Mouse (Mus musculus) forebrain, embryonic 11.5 days (tissue): Measurements from ENCODE around the gene Etnk2. TPM values are rescaled to one million over a fixed set of nuclear protein-coding genes. Genes with fewer than 3 reads are reported as not detected.

ENCODE experiments used
- ATAC-seq: fragments of 200-750 bp; cut with Nextera tagmentation; replicated peaks from 2 replicates; pipeline ENCODE4 v1.8.0; 2017; ENCODE audit warnings: moderate TSS enrichment; ENCODE audit not compliant: low FRiP score
- DNase-seq: peaks from one replicate; pipeline ENCODE4 v3.0.0-alpha.2; 2017; ENCODE audit warnings: low spot score
- H3K27ac ChIP-seq: fragments of 300-500 bp; sonication (generic); 2 replicates; pipeline ENCODE4 v1.5.1; 2014; ENCODE audit warnings: low read depth, low read length
- H3K27me3 ChIP-seq: fragments of 300-500 bp; sonication (generic); 2 replicates; pipeline ENCODE4 v1.6.1; 2014; ENCODE audit warnings: mild to moderate bottlenecking, low read length, mixed read lengths; ENCODE audit not compliant: control insufficient read depth, insufficient read depth
- H3K36me3 ChIP-seq: fragments of 300-500 bp; sonication (generic); 2 replicates; pipeline ENCODE4 v1.6.1; 2014; ENCODE audit warnings: mild to moderate bottlenecking, low read length, moderate library complexity, mixed read lengths; ENCODE audit not compliant: control insufficient read depth, insufficient read depth
- H3K4me1 ChIP-seq: fragments of 300-500 bp; sonication (generic); replicated peaks from 2 replicates; pipeline ENCODE4 v1.6.1; 2014; ENCODE audit warnings: low read length, mixed read lengths; ENCODE audit not compliant: control insufficient read depth, insufficient read depth
- H3K4me2 ChIP-seq: fragments of 300-500 bp; sonication (generic); 2 replicates; pipeline ENCODE4 v1.6.1; 2014; ENCODE audit warnings: low read depth, mild to moderate bottlenecking, low read length, moderate library complexity, mixed read lengths; ENCODE audit not compliant: severe bottlenecking
- H3K4me3 ChIP-seq: fragments of 300-500 bp; sonication (generic); 2 replicates; pipeline ENCODE4 v1.5.1; 2014; ENCODE audit warnings: low read depth, low read length
- H3K9ac ChIP-seq: fragments of 300-500 bp; sonication (generic); 2 replicates; pipeline ENCODE4 v1.6.1; 2014; ENCODE audit warnings: low read length
- H3K9me3 ChIP-seq: fragments of 300-500 bp; sonication (generic); 2 replicates; pipeline ENCODE4 v1.6.1; 2016; ENCODE audit warnings: low read length, mixed read lengths; ENCODE audit not compliant: control insufficient read depth
- whole genome bisulfite sequencing: fragments of 180-500 bp; shearing (Covaris S2); extraction: QIAGEN DNeasy Blood & Tissue Kit; methylation state at CpG from one replicate; pipeline ENCODE4 v1.1.7; 2014; 5-methylcytosine and 5-hydroxymethylcytosine counted together
- polyA plus RNA-seq: library from polyadenylated mRNA; unstranded; fragments of >200 nt; fragmentation: Nextera tagmentation; extraction: Ambion mirVana; gene quantifications from 2 replicates; pipeline ENCODE4 v1.2.1, GENCODE M21; 2014

Gene Etnk2
- polyA plus RNA-seq, 1 experiment from 2014 or later, result 1.8 TPM

DNA sequence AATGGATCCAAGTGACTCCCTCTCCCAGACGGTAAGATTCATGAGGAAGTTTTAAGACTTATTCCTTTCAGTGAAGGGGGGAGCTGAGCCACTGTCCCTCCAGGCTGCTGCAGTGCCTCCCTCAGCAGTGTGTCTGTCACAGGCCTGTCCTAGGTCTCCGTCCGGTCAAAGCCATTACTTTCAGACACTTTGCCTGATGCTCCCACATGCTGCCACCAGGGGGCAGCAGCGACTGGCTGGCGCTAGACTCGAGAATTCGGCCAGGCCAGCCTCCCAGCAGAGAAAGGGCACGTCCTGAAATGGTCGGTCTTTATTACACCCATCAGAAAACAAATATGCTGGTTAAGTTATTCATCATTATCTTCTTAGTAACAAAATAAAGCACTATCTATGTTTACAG is 18.6 kb downstream of the Etnk2 start:
- DNase-seq, result peak; percentile 90
- H3K4me2 ChIP-seq, result no peak overlapping the region
- H3K27ac ChIP-seq, result no peak overlapping the region
- H3K4me3 ChIP-seq, result no peak overlapping the region
- H3K4me1 ChIP-seq, result 0 out of 2 replicates have a peak, but pooled peaks cover 8% of the 10 kb centered on the region
- WGBS, result 9% methylated on average over 9 of the region's 9 CpGs
- H3K9me3 ChIP-seq, result no peaks in the 10 kb centered on the region
- ATAC-seq, result peak; percentile 31; the same call in 1 of the 2 replicates
- H3K9ac ChIP-seq, result no peak overlapping the region
- no peaks in the 10 kb centered on the region for H3K27me3 ChIP-seq
- no peaks in the 10 kb centered on the region for H3K36me3 ChIP-seq

DNA sequence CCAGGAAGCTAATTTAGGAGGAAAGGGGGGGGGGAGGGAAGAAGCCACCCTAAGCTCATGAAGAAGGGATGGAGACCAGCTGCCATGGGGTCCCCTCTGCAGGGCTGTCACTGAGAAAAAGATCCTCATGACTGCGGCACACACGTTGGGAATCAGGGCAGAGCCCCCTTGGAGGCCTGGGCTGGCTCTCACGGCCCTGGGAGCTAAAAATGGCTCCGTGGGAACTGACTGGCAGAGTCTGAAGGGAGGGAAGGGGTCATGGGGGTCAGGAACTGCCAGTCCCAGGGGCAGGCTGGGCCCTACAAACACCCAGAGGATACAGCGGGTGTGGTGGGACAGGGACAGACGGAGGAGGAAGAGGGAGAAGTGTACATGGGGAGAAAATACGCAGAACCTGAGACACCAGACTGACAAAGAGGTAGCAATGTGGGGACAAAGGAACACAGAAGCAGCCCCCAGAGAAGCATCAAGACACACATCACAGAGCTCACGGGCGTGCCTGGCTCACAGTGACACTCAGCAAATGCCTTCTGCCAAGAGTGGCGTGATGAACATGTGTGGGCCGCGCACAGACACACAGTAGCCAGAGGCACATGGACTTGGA is 19.3 kb downstream of the Etnk2 start:
- H3K36me3 ChIP-seq, result no peaks in the 10 kb centered on the region
- H3K4me2 ChIP-seq, result no peak overlapping the region
- DNase-seq, result no peak
- no peaks in the 10 kb centered on the region for H3K9me3 ChIP-seq
- ATAC-seq, result no peak
- 0 out of 2 replicates have a peak, but pooled peaks cover 8% of the 10 kb centered on the region for H3K4me1 ChIP-seq
- H3K9ac ChIP-seq, result no peak overlapping the region
- WGBS, result 66% methylated on average over 12 of the region's 12 CpGs
- H3K27ac ChIP-seq, result no peak overlapping the region
- no peak overlapping the region for H3K4me3 ChIP-seq
- H3K27me3 ChIP-seq, result no peaks in the 10 kb centered on the region

DNA sequence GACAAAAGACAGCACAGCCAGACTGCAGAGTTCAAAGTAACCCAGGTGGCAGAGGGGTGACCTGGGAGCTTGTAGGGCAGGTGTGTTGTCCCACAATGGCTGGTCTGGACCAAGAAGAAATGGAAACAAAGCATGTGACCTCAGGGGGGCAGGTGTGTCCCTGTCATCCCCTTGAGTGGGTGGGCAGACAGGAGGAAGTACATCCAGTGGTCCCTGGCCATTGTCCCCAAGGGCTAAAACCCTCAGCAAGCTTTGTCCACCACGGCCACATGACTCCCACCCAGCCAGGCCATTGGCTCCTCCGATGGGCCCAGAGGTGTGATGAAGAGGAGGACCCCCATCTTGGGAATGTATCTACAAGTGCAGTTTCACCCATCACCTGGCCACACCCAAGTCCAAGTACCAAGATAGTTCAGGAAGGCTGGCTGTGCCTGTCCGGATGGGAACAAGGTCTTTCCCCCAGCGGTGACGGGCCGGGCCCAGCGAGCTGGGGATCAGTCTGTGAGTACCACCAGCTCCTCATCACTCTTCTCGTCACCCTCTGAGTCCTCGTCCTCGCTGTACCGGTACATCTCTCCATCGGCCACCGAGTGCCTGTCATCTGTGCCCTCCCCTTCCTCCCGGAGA is 19.9 kb downstream of the Etnk2 start:
- ATAC-seq (no peak), DNase-seq (no peak)
- 93% methylated on average over 14 of the region's 14 CpGs for WGBS
- H3K9me3 ChIP-seq, result no peaks in the 10 kb centered on the region
- no peaks in the 10 kb centered on the region for H3K36me3 ChIP-seq
- no peak overlapping the region for H3K4me3 ChIP-seq
- H3K4me1 ChIP-seq, result 0 out of 2 replicates have a peak, but pooled peaks cover 8% of the 10 kb centered on the region
- no peak overlapping the region for H3K9ac ChIP-seq
- H3K27ac ChIP-seq, result no peak overlapping the region
- H3K4me2 ChIP-seq, result no peak overlapping the region
- H3K27me3 ChIP-seq, result no peaks in the 10 kb centered on the region; the same call in 1 of the 2 replicates

DNA sequence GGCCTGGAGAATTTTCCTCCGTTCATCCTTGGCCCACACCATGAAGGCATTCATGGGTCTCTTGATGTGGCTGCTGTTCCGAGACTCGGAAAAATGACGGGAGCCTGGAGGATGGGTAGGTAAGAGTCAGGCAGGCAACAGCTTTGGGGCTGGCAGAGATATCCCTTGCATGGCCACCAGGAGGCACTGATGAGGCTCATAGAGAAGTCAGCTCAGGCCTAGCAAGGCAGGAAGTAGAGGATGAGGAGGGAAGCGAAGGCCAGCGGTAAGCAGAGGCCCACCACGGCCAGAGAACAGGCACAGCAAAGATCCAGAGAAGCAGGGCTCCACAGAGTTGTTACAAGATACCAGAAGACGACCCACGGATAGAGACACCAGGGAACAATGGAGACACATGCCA is 22.1 kb downstream of the Etnk2 start:
- Histone ChIP-seq H3K9ac (peak overlapping the region; percentile 39; the same call in 1 of the 2 replicates), H3K9me3 (no peaks in the 10 kb centered on the region), H3K4me1 (0 out of 2 replicates have a peak, but pooled peaks cover 8% of the 10 kb centered on the region), H3K27ac (no peak overlapping the region), H3K27me3 (no peaks in the 10 kb centered on the region; the same call in 1 of the 2 replicates), H3K4me3 (no peak overlapping the region), H3K4me2 (peak overlapping the region; percentile 9; the same call in 1 of the 2 replicates), H3K36me3 (peaks cover 2% of the 10 kb centered on the region; the same call in 1 of the 2 replicates)
- 31% methylated on average over 9 of the region's 9 CpGs for WGBS
- ATAC-seq, result peak; percentile 60
- peak; percentile 90 for DNase-seq

DNA sequence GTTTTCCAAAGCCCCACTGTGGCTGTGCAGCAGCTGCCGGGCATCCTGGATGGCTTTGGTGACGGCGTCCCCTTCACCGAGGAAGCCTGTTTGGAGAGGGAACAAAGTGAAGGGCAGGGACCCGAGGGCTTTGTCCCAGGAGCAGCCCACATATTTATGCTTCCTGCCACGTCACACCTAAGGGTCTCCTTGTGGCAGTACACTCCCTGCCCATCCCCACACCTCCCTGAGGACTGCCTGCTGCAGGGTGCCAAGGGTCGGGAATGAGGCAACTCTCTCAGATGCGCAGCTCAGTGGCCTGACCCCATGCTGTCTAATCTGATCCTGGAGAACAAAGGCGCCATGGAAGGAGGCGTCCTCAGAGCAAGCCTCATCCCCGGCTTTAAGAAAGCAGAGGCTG is 22.8 kb downstream of the Etnk2 start:
- Histone ChIP-seq H3K27ac (no peak overlapping the region), H3K27me3 (no peaks in the 10 kb centered on the region; the same call in 1 of the 2 replicates), H3K4me3 (no peak overlapping the region), H3K4me1 (0 out of 2 replicates have a peak, but pooled peaks cover 8% of the 10 kb centered on the region), H3K9me3 (no peaks in the 10 kb centered on the region; the same call in 1 of the 2 replicates), H3K4me2 (no peak overlapping the region), H3K36me3 (peaks cover 3% of the 10 kb centered on the region; the same call in 1 of the 2 replicates), H3K9ac (peak overlapping the region; percentile 39)
- ATAC-seq, result no peak
- no peak for DNase-seq
- WGBS, result 22% methylated on average over 11 of the region's 11 CpGs

DNA sequence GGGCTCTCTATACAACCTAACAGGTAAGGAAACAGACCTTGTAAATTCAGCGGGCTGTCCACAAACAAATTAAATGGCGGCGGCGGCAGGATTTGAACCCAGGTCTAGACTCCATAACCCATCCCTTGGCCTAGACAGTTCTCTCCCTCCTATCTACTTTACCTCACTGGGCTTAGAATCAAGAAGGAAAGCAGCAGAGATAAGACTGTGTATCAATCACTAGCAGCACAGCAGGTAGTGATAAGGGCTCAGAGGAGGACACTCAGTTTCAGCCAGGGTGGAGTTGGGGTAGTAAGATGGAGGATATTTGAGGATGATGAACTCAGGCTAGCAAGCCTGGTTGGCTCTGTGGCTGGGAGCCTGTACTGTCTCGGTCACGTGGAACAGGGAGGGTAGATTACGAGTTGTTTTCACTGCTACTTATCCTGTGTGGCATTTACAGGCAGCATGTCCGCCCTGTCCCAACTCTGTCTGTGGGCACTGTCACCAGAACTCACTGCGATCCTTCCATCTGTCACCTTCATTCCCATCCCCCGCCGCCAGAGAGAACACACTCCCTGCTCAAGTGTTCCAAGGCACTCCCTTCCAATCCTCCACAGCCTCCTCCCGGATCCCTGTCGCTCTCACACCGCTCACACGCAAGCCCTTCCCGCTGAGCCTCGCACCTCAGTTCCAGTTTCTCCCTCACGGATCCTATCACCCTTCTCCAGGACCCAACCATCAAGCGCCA is 24.3 kb downstream of the Etnk2 start:
- Histone ChIP-seq H3K4me1 (0 out of 2 replicates have a peak, but pooled peaks cover 8% of the 10 kb centered on the region), H3K4me2 (no peak overlapping the region), H3K9me3 (no peaks in the 10 kb centered on the region; the same call in 1 of the 2 replicates), H3K27ac (no peak overlapping the region), H3K27me3 (no peaks in the 10 kb centered on the region; the same call in 1 of the 2 replicates), H3K9ac (no peak overlapping the region), H3K4me3 (no peak overlapping the region), H3K36me3 (peaks cover 8% of the 10 kb centered on the region; the same call in 1 of the 2 replicates)
- WGBS, result 67% methylated on average over 19 of the region's 19 CpGs
- DNase-seq (no peak), ATAC-seq (no peak)

DNA sequence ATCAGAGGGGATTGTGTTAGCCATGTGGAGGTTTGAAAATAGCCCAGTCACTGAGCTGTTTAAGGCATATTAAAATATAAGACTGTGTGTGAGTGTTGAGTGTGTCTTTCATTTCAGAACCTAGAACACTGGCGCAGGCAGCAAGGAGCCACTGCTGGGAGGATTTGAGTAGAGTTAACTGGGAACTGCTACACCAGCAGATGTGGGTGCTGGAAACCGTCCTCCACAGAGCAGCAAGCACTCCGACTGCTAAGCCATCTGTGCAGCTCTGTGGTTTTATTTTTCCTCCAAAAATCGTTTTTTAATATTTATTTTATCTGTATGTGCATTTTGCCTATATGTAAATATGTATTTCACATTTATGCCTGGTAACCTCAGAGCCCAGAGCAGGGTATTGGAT is 31.3 kb downstream of the Etnk2 start:
- no peak overlapping the region for H3K4me3 ChIP-seq
- H3K27ac ChIP-seq, result no peak overlapping the region
- no peaks in the 10 kb centered on the region; the same call in 1 of the 2 replicates for H3K9me3 ChIP-seq
- H3K4me1 ChIP-seq, result peaks cover 13% of the 10 kb centered on the region
- H3K9ac ChIP-seq, result no peak overlapping the region
- ATAC-seq (no peak), DNase-seq (no peak)
- WGBS, result 73% methylated on average over 4 of the region's 4 CpGs
- peaks cover 8% of the 10 kb centered on the region; the same call in 1 of the 2 replicates for H3K36me3 ChIP-seq
- H3K4me2 ChIP-seq, result no peak overlapping the region
- peaks cover 19% of the 10 kb centered on the region for H3K27me3 ChIP-seq

DNA sequence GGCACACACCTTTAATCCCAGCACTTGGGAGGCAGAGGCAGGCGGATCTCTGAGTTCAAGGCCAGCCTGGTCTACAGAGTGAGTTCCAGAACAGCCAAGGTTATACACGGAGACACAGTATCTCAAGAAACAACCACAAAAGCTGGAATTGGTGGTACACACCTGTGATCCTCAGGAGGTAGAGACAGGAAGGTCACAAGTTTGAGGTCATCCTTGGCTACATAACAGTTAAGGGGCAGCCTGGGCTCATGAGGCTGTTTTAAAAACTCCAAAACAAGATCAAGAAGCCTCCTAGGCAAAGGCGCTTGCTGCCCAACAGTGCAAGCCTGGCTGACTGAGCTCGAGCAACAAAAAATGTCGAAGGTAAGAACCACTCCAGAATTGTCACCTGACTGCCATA is 33.3 kb downstream of the Etnk2 start:
- ATAC-seq, result no peak
- Histone ChIP-seq H3K4me2 (no peak overlapping the region), H3K27ac (no peak overlapping the region), H3K27me3 (peaks cover 21% of the 10 kb centered on the region), H3K9me3 (no peaks in the 10 kb centered on the region), H3K36me3 (peaks cover 2% of the 10 kb centered on the region; the same call in 1 of the 2 replicates), H3K9ac (no peak overlapping the region), H3K4me1 (peaks cover 13% of the 10 kb centered on the region), H3K4me3 (no peak overlapping the region)
- no peak for DNase-seq
- 86% methylated on average over 5 of the region's 5 CpGs for WGBS
